Mouse (Mus musculus): ENCODE data around the gene Adh1. TPM values are rescaled to one million over a fixed set of nuclear protein-coding genes. Genes with fewer than 3 reads are reported as not detected.

Gene Adh1
- total RNA-seq, 2 experiments from 2014 or later, result 31.3 to 42.9 TPM

- DNase-seq, result no peak
These were observed 26.9 kb downstream of the Adh1 start for GRCm38 (mm10) chr3:138287686-138288085.

GRCm38 (mm10) chr3:138290672-138291071 is 29.9 kb downstream of the Adh1 start:
- DNase-seq, result no peak

- DNase-seq, result no peak
These were observed 30.8 kb downstream of the Adh1 start for GRCm38 (mm10) chr3:138291529-138292117.

- DNase-seq, result no peak
These were observed 32.6 kb downstream of the Adh1 start for GRCm38 (mm10) chr3:138293298-138293895.

GRCm38 (mm10) chr3:138300130-138300529 is 39.3 kb downstream of the Adh1 start:
- DNase-seq, result no peak

- no peak for DNase-seq
These were observed 41.9 kb downstream of the Adh1 start for GRCm38 (mm10) chr3:138302676-138303075.

- peak; percentile 34 to 61 for DNase-seq
These were observed 43.1 kb downstream of the Adh1 start for GRCm38 (mm10) chr3:138303771-138304488.

- peak in 1 of 2 experiments; percentile 27 for DNase-seq
These were observed 43.7 kb downstream of the Adh1 start for GRCm38 (mm10) chr3:138304489-138304871.

GRCm38 (mm10) chr3:138305486-138306289 is 44.9 kb downstream of the Adh1 start:
- DNase-seq, result no peak

- no peak for DNase-seq
These were observed 45.5 kb downstream of the Adh1 start for GRCm38 (mm10) chr3:138306290-138306683.

- DNase-seq, result no peak
These were observed 49.1 kb downstream of the Adh1 start for GRCm38 (mm10) chr3:138309910-138310309.

- DNase-seq, result no peak
These were observed 50.2 kb downstream of the Adh1 start for GRCm38 (mm10) chr3:138311015-138311414.

GRCm38 (mm10) chr3:138312965-138313364 is 52.2 kb downstream of the Adh1 start, which contains the start of gene Adh6a:
Adh6a (plus strand) TSS chr3:138313286.
- no peak for DNase-seq

- DNase-seq, result no peak
These were observed 56.2 kb downstream of the Adh1 start for GRCm38 (mm10) chr3:138316908-138317472.

GRCm38 (mm10) chr3:138325001-138325400 is 64.2 kb downstream of the Adh1 start:
- no peak for DNase-seq

- no peak for DNase-seq
These were observed 64.7 kb downstream of the Adh1 start for GRCm38 (mm10) chr3:138325466-138325865.

- no peak for DNase-seq
These were observed 73.1 kb downstream of the Adh1 start for GRCm38 (mm10) chr3:138333910-138334309.

- no peak for DNase-seq
These were observed 73.5 kb downstream of the Adh1 start for GRCm38 (mm10) chr3:138334320-138334719.

- no peak for DNase-seq
These were observed 74.8 kb downstream of the Adh1 start for GRCm38 (mm10) chr3:138335566-138335965.

- DNase-seq, result peak; percentile 25 to 44
These were observed 75.4 kb downstream of the Adh1 start for GRCm38 (mm10) chr3:138336104-138336754.
